Mouse (Mus musculus) c-Kit-positive CD71-positive TER-119-positive erythroid progenitor cells, embryonic 14.5 days (primary cell): Measurements from ENCODE around the gene Naa10.

Experiments used
- DNase-seq: peaks from one replicate; pipeline ENCODE4 v3.0.0-alpha.2; 2013; ENCODE audit warnings: low spot score

Naa10 gene

DNA sequence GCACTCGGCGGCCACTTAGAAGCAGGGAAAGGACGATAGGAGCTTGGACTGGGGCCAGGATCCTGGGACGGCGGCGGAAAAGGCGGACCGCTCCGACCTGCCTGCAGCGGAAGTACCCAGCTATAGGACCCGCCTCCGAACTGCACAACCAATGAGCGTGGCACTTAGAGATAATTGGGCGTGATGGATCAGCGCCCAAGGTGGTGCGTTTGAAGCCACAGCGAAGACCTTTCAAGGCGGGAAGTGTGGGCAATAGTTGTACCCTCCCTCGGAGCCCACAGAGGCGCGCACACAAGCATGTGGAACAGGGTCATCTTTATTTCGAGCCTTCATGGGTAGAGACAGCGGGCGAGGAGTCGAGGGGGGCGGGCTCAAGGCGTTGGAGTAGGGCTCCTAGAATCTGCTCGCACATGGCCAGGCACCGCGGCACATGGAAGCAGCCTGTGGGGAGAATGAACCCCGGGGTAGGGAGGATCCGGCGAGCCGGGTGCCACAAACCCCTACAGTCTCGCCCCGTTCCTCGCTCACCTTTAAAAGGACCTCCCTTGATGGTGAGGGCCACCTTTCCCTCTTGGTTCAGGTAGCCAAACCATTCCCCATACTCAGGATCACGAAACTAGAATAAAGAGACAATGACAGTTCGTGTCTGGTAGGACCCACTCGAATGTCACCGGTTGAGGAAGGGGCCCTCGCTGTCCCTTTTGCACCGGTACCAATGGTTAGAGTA lies at the start of gene Naa10, which contains the start of gene Arhgap4:
Gene Naa10, minus strand, starts transcription at position 122 of the 727 bp plus-strand sequence.
Gene Arhgap4, minus strand, starts transcription at position 48 of the 727 bp plus-strand sequence.
- peak; percentile 77 for DNase-seq

DNA sequence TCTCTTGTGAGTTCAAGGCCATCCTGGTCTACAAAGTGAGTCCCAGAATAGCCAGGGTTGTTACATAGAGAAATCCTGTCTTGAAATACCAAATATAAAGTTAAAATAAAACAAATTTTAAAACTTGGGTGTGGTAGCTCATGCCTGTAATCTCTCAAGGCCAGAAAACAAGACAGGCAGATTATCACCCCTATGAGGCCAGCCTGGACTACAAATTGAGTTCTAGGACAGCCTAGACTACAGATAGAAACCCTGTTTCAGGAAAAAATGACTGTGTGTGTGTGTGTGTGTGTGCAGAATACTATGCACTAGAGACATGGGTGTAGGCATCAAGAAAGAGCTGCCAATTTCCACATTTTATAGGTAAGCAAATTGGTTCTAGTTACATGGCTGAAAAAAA lies 49.0 kb upstream of the Naa10 start:
- DNase-seq: no peak

DNA sequence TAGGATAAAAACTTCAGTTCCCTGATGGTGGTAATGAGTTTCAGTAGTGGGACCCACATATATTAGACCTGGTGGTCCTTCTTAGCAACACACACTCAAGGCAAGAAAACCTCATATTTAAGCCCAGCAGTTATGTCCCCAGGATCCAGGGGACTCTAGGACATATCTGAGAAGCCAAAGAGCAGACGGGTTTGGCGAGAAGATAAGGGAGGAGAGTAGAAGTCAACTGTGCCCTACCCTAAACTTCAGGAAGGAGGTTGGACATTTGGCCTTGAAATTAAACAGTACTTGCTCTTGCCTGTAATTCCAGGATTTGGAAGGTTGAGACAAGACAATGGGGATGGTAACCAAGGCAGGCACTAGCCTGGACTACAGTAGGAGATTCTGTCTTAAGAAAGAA lies 48.0 kb upstream of the Naa10 start:
- peak; percentile 74 for DNase-seq

DNA sequence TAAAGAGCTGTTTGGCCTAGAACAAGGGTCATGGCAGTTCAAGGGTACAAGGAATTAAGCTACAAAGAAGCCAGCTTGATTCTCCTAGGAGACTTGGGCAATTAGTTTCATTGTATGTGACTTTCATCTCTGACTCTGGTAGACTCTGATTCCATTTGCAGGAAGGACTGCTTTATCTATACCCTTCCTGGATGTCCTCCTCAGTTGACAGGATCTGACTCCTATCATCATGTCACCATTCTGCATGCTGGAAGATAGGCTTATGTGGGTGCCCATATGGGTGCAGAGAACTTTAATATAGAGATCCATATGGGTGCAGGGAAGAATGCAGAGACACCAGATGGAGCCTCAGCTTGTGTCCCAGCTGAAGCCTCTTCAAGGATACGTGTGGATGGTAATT lies 47.4 kb upstream of the Naa10 start:
- DNase-seq: no peak

DNA sequence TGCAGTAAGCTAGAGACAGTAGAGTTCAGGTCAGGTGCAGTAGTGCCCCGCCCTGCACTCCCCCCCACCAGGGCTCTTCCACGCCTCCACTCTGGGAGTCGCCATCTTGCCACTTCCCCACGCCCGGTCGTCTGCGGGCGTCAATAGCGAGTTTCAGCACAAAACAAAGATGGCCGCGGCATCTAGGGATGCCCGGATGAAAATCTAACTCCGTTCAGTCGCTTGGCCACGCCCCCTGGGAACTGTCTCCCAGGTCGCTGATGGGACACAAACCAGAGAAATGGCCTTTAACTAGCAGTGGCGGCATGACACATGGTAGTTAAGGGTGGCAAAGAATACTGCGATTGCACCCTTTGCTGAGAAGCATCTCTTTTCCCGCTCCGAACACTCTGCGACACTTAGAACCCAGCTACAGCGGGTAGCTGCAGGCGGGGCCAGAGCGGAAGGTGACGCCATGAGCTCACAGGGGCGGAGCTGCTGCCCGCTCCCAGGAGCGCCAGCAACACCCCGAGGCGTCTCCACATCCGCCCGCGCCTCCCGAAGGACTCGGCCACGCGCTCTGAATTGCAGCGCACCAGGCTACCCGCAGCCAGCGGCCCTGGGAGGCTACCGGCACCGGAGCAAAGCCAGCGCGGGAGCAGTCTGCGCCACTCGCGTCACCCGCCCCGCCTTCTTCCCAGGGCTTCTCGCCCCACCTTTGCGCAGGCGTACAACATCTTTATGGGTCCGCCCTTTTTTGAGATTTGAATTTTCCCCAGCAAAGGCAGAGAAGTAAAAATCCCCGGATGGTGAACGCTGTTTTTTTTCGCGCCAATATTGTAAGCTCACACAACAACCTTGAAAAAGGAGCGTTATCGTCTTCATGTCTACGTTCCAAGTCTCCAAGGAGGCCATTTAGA lies 45.7 kb upstream of the Naa10 start:
- DNase-seq: peak; percentile 83

DNA sequence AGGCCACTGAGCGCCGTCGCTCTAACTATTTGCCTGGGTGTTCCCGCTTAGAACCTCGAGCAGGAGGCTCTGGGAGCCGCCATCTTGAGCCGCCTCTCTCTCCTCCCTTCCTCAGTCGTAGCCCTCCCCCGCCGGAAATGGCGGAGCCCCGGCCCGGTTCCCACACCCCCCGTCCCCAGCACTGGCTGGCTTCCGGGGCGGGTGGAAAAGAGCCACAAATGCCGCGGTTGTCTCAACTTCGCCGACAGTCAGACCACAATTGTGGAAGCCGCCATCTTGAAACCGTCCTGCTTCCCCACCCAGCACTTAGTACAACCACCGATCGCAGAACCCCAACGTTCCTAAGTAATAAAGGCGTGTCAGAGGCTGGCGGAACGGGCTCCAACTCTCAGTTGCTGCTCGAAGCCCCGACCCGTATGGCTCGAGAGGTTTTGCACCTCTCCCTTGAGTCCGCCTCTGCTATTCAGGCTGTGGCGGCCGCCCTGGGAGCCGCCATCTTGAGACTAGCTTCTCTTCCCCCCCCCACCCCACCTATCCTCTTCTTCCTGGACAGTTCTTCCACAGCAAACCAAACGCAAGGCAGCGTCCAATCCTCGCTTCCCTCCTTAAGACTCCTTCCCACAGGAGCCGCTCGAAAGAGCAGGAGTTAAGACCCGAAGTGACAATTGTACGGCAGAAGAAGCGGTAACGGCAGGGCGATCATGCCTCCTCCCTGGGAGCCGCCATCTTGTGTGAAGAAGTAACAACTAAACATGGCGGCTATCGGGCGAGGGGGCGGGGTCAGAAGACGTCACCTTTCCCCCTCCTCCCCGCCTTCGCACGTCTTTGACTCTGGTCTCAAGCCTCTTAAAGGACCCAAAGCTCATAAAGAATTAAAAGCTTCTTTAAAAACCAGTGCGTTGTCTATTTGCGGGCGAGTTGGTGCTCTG lies 44.8 kb upstream of the Naa10 start, which contains the start of gene Hcfc1:
Gene Hcfc1, minus strand, starts transcription at position 110 of the 929 bp plus-strand sequence.
- peak; percentile 80 for DNase-seq

DNA sequence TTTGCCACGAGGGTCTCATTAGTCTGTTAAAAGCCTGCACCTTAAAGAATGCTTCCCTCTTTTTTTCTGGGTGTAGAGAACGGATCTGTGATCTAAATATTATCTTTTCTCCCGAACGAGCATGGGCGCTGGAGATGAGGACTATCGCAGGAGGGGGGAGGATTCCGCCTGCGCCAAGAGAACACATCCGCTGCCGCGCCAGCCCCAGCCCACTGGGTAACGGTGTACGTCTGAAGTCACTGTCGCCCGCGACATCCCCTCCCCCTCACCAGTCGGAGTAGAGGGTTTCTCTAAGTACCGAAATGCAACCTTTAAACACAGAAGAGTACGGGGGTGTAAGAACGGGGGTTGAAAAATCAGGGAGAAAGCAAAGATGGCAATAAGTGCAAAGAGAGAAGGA lies 43.6 kb upstream of the Naa10 start:
- no peak for DNase-seq

DNA sequence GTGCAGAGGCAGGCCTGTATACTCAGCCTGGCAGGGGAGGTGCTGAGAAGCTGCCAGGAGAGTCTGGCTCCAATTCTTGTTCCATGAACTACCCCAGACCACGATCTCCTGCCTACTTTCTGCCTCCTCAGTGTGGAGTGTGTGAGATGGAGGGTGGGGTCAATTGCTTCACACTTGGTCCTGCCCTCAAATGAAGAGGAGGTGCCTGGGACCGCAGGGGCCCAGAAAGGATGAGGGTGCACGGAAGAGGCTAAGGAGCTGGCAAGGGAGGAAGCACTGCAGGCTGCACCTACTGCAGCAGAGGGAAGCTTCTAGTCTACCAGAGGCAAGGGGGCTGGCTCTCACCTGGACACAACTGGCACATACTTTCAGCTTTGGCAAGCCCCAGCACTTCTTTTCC lies 42.6 kb upstream of the Naa10 start:
- no peak for DNase-seq

DNA sequence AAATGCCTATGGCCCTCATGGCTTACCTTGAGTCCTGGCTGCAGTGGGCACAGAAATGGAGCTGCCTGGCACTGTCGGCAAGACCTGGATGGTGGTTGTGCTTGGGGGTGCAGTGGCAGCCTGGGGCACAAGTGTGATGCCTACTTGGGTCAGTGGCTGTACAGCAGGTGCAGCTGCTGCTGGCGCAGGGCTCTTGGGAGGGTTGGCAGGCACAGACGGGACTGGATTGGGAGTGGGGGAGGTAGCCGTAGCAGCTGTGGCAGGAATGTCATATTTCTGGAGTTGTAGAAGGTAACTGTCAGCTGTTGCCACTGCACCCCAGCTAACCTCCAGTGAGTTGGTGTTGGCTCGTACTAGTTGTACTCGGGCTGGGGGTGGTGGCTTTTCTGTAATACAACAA lies 33.2 kb upstream of the Naa10 start:
- no peak for DNase-seq

DNA sequence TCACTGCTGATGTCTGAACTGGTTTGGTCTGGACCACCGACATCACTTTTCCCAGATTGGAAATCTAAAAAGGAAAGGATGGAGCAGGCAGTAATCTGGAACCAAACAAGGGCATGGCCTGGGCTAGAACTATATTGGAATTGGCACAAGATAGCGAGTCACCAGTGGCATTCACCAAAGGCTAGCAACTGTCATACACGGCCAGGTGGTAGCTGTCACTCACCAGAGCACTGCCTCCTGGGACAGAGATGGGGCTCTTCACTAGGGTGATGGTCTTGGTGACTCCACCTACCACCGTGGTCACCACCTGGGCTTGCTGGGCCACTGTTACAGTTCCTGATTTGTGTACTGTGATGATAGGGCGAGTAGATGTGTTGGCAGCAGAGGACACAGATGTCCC lies 30.9 kb upstream of the Naa10 start:
- no peak for DNase-seq

DNA sequence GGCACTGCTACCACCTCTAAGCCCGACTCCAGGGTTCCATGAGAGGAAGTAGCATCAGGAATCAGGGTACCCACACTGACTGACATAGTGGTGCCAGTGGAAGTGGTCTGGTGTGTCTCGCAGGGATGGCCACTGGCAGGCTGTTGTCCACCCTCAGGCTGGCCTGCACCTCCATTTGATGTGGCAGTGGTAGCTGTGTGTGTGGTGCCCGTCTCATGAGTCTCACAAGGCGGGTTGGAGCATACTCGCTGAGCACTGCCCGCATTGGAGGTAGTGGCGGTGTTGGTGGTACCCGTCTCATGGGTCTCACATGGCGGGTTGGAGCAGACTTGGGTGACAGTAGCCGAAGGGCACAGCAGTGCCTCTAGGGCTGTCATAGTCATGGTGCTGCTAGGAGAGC lies 27.6 kb upstream of the Naa10 start:
- no peak for DNase-seq

DNA sequence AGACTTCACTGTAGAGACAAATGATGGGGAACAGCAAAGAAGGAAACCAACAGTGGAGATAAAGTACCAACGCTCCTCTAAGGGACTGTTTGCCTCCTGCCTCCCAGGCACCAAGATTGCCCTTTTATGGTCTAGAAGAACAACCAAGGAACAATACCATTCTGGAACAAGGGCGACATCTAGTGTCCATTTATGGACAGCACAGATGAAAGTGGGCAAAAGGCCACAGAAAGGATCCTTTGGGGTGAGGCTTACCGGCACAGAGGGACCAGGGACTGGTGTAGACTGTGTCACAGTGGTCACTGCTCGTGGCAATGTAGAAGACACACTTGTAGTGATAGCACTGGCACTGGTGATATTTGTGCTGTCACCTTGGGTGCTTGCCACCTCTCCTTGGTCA lies 26.9 kb upstream of the Naa10 start:
- no peak for DNase-seq

DNA sequence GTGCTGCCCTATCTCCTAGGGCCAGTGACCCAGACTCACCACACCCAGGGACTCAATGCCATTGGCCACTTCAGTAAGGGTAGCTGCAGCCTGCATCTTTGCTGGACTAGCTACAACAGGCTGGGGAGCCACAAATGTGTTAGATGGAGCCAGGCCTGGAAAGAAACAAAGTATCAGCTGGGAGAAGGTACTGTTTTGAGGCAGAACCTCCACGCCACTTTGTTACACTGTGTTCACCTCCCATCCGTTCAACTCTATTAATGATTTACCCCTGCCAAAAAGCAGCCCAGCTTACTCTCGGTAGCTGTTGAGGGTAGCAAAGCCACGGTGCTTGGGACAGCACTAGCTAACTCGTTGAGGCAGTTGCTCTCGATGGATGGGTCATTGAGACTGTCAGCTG lies 25.2 kb upstream of the Naa10 start:
- no peak for DNase-seq

DNA sequence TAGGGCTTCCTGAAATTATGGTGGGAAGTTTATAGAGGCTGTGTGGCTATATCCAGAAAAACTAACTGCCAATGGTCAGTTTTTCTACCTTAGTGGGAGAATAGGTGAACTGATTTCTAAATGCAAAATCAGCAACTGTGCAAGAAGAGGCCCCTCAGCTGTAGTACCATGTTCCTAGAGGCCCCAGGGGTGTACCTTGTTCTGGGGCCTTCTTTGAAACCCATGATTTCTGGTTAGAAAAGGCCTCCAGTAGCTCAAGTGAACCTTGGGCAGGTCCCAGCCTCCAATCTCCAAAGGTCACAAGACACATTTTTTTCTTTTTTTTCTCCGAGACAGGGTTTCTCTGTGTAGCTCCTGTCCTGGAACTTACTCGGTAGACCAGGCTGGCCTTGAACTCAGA lies 20.6 kb upstream of the Naa10 start:
- DNase-seq: no peak

DNA sequence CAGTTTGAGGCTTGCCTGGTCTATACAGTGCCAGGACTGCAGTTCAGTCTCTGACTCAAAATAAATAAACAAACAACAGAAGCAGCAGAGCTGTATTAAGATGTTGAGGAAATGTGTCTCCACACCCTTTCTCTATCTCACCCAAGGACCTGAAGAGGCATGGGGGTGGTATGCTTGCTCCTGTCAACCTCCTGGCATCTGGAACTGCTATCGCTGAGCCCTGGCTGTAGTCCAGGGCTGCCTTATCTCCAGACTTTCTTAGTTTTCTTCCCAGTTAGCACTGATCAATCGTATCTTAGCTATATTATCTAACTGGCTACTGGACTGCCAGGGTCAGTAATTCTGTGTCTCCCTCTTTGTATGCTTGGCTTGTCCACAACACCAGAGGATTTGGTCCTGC lies 20.1 kb upstream of the Naa10 start:
- no peak for DNase-seq

DNA sequence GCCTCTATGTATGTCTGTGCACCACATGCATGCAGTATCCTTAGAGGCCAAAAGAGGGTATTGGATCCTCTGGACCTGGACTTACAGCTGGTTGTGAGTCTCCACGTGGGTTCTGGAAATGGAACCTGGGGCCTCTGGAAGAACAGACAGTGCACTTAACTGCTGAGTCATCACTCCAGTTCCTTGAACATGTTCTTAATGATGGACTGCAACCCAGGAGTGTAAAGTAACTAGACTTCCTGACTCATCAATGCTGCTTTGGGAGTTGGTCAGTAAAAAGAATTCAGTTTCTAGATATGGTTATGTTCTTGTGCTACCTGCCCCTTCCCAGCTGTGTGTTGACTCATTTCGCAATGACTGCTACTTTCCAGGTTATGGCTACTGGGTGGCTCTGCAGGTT lies 10.1 kb upstream of the Naa10 start:
- no peak for DNase-seq

DNA sequence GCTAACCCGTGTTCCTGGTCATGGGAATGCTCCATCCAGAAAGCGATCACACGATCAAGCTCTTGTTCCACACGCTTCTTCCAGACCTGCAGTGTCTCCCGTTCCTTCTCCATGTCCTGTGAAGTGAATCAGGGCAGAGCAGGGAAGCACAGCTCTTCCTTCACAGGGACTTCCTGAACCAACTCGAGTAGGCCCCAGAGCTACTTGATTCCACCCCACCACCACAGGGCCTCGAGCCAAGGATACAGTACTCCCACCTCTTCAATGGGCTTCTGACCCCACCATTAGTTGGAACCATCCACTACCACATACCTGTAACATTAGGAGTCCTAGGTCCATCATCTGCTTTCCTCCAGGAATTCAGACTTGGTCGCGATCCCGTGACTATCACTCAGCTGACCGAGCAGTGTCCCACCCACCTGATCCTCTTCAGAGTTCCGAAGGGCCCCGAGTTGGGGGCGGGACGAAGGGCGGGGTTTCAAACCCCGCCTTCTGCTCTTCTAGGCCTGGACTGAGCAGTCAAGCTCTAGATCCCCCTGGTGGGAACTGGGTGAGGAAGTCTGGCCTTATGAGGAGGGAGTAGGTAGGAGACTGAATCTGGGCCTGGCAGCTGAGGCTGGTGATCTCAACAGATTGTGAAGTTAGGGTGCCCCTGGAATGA lies 8.8 kb upstream of the Naa10 start, which contains the start of gene Renbp:
Gene Renbp, minus strand, starts transcription at position 449 of the 661 bp plus-strand sequence.
- DNase-seq: peak; percentile 62

DNA sequence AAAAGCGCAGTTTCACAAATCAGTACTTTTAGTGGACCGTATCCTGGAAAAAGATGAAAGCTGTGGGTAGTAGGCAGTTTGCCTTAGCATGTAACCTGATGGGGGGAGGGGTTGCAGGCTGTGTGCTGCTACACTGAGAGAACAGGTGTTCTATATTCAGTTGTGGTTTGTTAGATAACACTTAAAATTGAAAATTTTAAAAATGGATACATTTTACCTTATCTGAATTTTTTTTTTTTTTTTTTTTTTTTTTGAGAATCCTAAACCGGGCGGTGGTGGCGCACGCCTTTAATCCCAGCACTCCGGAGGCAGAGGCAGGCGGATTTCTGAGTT lies 772 bp upstream of the Naa10 start:
- DNase-seq: no peak

DNA sequence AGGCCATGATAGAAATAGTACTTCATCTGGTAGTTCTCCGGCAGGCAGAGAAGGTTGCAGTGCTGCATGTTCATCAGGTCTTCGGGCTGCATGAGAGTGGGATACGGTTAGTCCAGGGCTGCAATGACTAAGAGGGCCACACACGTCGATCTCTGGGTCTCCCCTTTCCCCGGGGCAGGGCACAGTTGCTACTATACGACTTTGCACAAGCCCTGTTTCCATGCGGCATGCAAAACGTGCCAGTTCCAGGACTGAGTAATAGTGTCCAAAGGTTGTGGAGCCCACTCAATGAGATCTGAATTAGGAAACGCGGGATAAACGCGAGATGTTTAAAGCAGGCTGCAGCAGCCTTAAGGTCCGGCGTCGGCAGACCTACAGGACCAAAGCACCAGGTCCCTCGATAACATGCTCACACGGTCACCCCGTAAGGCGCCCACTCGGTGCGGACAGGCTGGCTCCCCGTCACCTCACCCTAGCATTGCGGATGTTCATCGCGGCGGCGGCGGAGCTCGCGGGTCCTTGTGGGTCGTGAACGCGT lies 390 bp downstream of the Naa10 start:
- DNase-seq: no peak

DNA sequence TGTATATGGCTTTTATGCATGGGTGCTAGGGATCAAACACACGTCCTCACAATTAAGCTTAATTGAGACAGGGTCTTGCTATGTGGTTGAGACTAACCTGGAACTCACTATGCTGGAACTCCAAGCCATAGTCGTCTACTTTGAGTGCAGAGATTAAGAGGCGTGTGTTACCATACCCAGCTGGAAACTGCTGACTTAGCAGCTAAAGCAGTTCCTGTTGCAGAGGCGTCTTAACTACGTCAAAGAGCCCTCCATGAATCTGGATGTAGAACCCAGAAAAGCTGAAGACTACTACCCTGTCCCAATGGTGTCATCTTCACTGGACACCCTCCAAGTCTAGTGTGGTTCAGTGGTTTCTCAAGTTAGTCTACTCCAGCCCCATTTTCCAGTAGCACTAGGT lies 3.1 kb downstream of the Naa10 start:
- no peak for DNase-seq

DNA sequence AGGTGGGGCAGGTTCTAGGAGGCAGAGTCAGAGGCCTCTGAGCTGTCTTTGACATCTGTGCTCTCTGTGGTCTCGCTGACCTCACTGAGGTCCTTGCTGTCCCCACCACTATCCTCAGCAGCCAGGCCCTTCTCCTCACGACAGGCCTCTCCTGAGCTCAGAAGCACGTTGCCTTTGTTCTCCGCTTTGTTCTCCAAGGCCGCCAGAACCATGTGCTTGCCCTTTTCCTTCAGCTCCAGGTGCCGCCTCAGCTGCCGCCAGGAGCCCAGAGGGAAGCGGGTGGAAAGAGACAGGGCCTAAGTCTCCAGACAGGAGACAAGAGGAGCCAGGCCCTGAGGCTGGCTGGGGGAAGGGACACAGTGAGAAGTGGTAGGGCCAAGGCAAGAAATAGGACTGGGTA lies 4.8 kb downstream of the Naa10 start:
- no peak for DNase-seq
